Mouse (Mus musculus): Measurements from ENCODE around the gene Tmem171.

GRCm38 (mm10) chr13:98699982-98700540 lies 5.4 kb upstream of the Tmem171 start:
- TF ChIP-seq FLI1 (IDR thresholded peaks at IDR 0.05; ENCODE audit: low read length) (no peak), GATA1 (IDR thresholded peaks at IDR 0.05; ENCODE audit: borderline replicate concordance, low read length) (no peak)
